ENCODE assay signal across 31 mouse cellular contexts in the genomic region with DNA sequence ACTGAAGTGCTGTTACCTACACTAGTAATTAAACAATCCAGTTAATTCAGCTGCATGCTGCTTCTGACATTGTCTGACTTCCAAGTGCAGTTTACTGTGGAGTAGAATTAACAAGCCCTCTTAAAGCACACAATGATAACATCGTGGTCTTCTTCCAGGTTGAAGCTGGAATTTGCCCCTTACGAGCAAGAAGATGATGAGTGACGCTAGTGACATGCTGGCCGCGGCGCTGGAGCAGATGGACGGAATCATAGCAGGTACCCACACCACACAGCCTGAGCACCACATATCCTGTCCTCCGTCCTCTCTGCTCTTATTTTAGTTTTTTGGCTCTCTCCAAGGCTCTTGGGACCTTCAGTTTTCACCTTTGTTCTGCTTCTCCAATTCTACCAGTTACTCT. TPM values are rescaled to one million over a fixed set of nuclear protein-coding genes. Genes with fewer than 3 reads are reported as not detected.
"Had no signal": no experiment of that assay in that cellular context is flagged by ENCODE, and none has a peak within 500 bp of the region (broad histone marks: within the 10 kb centered on the region; RNA-seq: fewer than 3 reads in every experiment).

No protein-coding gene starts in this region.

- H3K27me3 ChIP-seq: limb, embryonic 13.5 days; liver, embryonic 12.5 days; liver, embryonic 15.5 days; lung, embryonic 15.5 days; megakaryocyte, embryonic 14.5 days; midbrain, embryonic 13.5 days; neural tube, embryonic 13.5 days; stomach, embryonic 15.5 days had no signal

- DNase-seq: kidney, postnatal 25 days; layer of hippocampus, adult 9-11 months; liver; lung, adult 18-20 months; lung, postnatal 10 days; lung, postnatal 36 days; retina, postnatal 1 day; right cerebral cortex, postnatal 25 days; spleen, adult 18-20 months; thymus, adult 2 months; thymus, postnatal 14 days; thymus, postnatal 4 days had no signal

- H3K4me3 ChIP-seq: layer of hippocampus, adult 2 months; limb, embryonic 10.5 days; limb, embryonic 13.5 days; liver, embryonic 12.5 days; liver, embryonic 15.5 days; lung, embryonic 15.5 days; megakaryocyte, embryonic 14.5 days; midbrain, embryonic 10.5 days; midbrain, embryonic 13.5 days; myocyte; neural tube, embryonic 13.5 days; stomach, embryonic 15.5 days had no signal

- H3K4me1 ChIP-seq: liver, embryonic 12.5 days had no signal

- H3K4me2 ChIP-seq: limb, embryonic 13.5 days; liver, embryonic 12.5 days; liver, embryonic 15.5 days; lung, embryonic 15.5 days; midbrain, embryonic 13.5 days; neural tube, embryonic 13.5 days; stomach, embryonic 15.5 days had no signal

- H3K9ac ChIP-seq: limb, embryonic 13.5 days; liver, embryonic 12.5 days; liver, embryonic 15.5 days; lung, embryonic 15.5 days; midbrain, embryonic 13.5 days; neural tube, embryonic 13.5 days; stomach, embryonic 15.5 days had no signal

- H3K9me3 ChIP-seq: limb, embryonic 10.5 days; limb, embryonic 13.5 days; liver, embryonic 12.5 days; liver, embryonic 15.5 days; lung, embryonic 15.5 days; megakaryocyte, embryonic 14.5 days; midbrain, embryonic 10.5 days; midbrain, embryonic 13.5 days; neural tube, embryonic 13.5 days; stomach, embryonic 15.5 days had no signal

- H3K36me3 ChIP-seq: liver, embryonic 12.5 days; liver, embryonic 15.5 days; midbrain, embryonic 10.5 days; midbrain, embryonic 13.5 days; neural tube, embryonic 13.5 days; stomach, embryonic 15.5 days had no signal

- H3K27ac ChIP-seq: kidney, postnatal 0 days; layer of hippocampus, adult 2 months; limb, embryonic 10.5 days; limb, embryonic 13.5 days; liver, embryonic 12.5 days; liver, embryonic 15.5 days; lung, embryonic 15.5 days; midbrain, embryonic 10.5 days; midbrain, embryonic 13.5 days; neural tube, embryonic 13.5 days; stomach, embryonic 15.5 days had no signal

- ATAC-seq: liver, embryonic 12.5 days; midbrain, embryonic 13.5 days; midbrain, embryonic 16.5 days had no signal

RNA-seq across cellular contexts. Expression of gene 1700034J05Rik, which starts 22.2 kb away (rescaled TPM):
- total RNA-seq: layer of hippocampus, adult 2 months; layer of hippocampus, postnatal 25 days; left cerebral cortex, adult 18-20 months; left cerebral cortex, postnatal 25 days; neutrophil, adult 5-6 weeks had no signal
- polyA plus RNA-seq: large intestine, adult 2 months; neural tube, embryonic 13.5 days; thymus, adult 2 months had no signal
